In the genomic region with DNA sequence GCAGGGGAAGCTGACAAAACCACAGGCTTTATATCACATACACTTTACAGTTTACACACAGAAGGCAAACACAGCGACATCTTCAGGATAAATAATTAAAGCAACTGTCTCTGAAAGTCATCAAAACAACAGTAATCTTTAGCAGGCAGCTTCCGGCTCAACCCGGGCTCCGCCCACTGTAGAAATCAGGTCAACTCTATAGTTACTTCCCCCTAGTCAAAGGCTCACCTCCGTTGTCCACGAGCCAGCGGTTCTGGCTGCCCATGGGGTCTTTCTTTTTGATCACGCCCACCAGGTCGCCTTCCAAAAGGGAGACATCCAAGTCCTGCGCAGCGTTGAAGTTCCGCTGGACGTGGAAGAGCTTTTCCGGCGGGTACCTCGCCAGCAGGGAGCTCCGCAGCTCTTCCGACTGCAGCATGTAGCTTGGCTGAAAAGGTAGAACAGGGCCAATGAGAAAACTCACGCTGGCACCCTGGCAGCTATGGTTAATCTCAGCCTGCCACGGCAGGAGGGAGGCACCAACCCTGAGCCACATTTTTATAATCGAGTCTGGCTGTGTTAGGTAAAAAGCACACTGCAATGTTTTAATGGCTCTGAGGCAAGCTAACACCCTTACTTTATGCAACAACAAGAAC, we compare ENCODE assay signal across 11 mouse cellular contexts.
DNase-seq lines count a peak whose midpoint lies in the region; ATAC-seq and TF ChIP-seq lines count a peak whose summit lies in the region.
"Had no signal": no experiment of that assay in that cellular context is flagged by ENCODE, and none has a peak within 500 bp of the region (broad histone marks: within the 10 kb centered on the region; RNA-seq: fewer than 3 reads in every experiment).

No protein-coding gene starts in this region.

- H3K9ac ChIP-seq in ES-E14 (ENCODE audit: insufficient read depth, low read depth, low read length, poor library complexity, severe bottlenecking): peak overlapping the region; percentile 5; the same call in 1 of the 2 replicates
- H3K9ac ChIP-seq in hindbrain, embryonic 16.5 days (ENCODE audit: low read depth, low read length): no peak overlapping the region; the same call in 1 of the 2 replicates
- H3K9ac ChIP-seq: embryonic facial prominence, embryonic 12.5 days had no signal

- peak; percentile 72 for ATAC-seq in cerebellum, adult (ENCODE audit: insufficient number of reproducible peaks, low FRiP score, low TSS enrichment)
- ATAC-seq in hindbrain, embryonic 16.5 days: no peak

- peak overlapping the region; percentile 28 to 29; a peak in 2 of 4 replicates for H3K4me3 ChIP-seq in ES-E14 (ENCODE audit: insufficient read depth in 1 of 2, low read depth in 1 of 2, low read length in 2 of 2, poor library complexity in 1 of 2, severe bottlenecking in 1 of 2)
- no peak overlapping the region for H3K4me3 ChIP-seq in hindbrain, embryonic 16.5 days (ENCODE audit: low read length)
- H3K4me3 ChIP-seq: embryonic facial prominence, embryonic 12.5 days had no signal

- no peaks in the 10 kb centered on the region for H3K9me3 ChIP-seq in ES-E14 (ENCODE audit: control insufficient read depth, insufficient read depth, low read depth, low read length)
- H3K9me3 ChIP-seq in hindbrain, embryonic 16.5 days (ENCODE audit: control insufficient read depth, low read length): no peaks in the 10 kb centered on the region
- H3K9me3 ChIP-seq: embryonic facial prominence, embryonic 12.5 days had no signal

- WGBS in hindbrain, embryonic 16.5 days: 83% methylated on average over 21 of the region's 21 CpGs

- no peak overlapping the region for H3K27ac ChIP-seq in ES-E14 (ENCODE audit: insufficient read depth, low read depth, low read length, poor library complexity, severe bottlenecking)
- H3K27ac ChIP-seq in hindbrain, embryonic 16.5 days (ENCODE audit: low read depth, low read length): no peak overlapping the region
- H3K27ac ChIP-seq: embryonic facial prominence, embryonic 12.5 days had no signal

- H3K4me2 ChIP-seq in hindbrain, embryonic 16.5 days (ENCODE audit: low read length): no peak overlapping the region
- H3K4me2 ChIP-seq: embryonic facial prominence, embryonic 12.5 days had no signal

- no peak for DNase-seq in cerebellum, postnatal 4 days (ENCODE audit: low spot score in 2 of 2)
- DNase-seq in ES-E14 (ENCODE audit: low read depth, low spot score): no peak
- peak; percentile 56 for DNase-seq in cerebellum, adult 9-10 months
- DNase-seq in naive thymus-derived CD4-positive, alpha-beta T cell, adult 2 months (ENCODE audit: low read depth): peak; percentile 76
- no peak for DNase-seq in spleen, postnatal 14 days (ENCODE audit: low spot score in 2 of 2)
- DNase-seq in urinary bladder, postnatal 14 days (ENCODE audit: low spot score): no peak
- DNase-seq: adrenal gland, postnatal 14 days; lung, adult 2 months had no signal

- peaks cover 0 to 5% of the 10 kb centered on the region in 2 experiments; a peak in 1 of 4 replicates for H3K4me1 ChIP-seq in ES-E14 (ENCODE audit: control insufficient read depth in 2 of 2, insufficient read depth in 2 of 2, low read length in 2 of 2, poor library complexity in 1 of 2)
- H3K4me1 ChIP-seq in hindbrain, embryonic 16.5 days (ENCODE audit: control insufficient read depth, insufficient read depth, low read depth, low read length): no peaks in the 10 kb centered on the region
- H3K4me1 ChIP-seq: embryonic facial prominence, embryonic 12.5 days had no signal

- peaks cover 40% of the 10 kb centered on the region for H3K36me3 ChIP-seq in ES-E14 (ENCODE audit: control insufficient read depth, insufficient read depth, low read length, poor library complexity, severe bottlenecking)
- peaks cover 53% of the 10 kb centered on the region for H3K36me3 ChIP-seq in hindbrain, embryonic 16.5 days (ENCODE audit: control insufficient read depth, insufficient read depth, low read length)

- H3K27me3 ChIP-seq in hindbrain, embryonic 16.5 days (replicated peaks; ENCODE audit: control insufficient read depth, insufficient read depth, low read length): no peaks in the 10 kb centered on the region
- H3K27me3 ChIP-seq: embryonic facial prominence, embryonic 12.5 days had no signal

- in situ Hi-C loops in ES-E14 (cut with MboI; ENCODE audit: low sequenced_read_pairs in 2 of 2, unreplicated experiment in 2 of 2): no loop called here

TF ChIP-seq in ES-E14, 5 proteins besides CTCF, POLR2A, EP300 and RAD21:
- TF ChIP-seq HCFC1 (IDR thresholded peaks at IDR 0.05; ENCODE audit: borderline replicate concordance, insufficient read depth, low read length) (no peak), ZC3H11A (IDR thresholded peaks at IDR 0.05; ENCODE audit: borderline replicate concordance, low read depth, low read length) (no peak), ZNF384 (IDR thresholded peaks at IDR 0.05; ENCODE audit: low read depth, low read length) (no peak), CHD2 (IDR thresholded peaks at IDR 0.05; ENCODE audit: low read depth, low read length) (no peak), MAFK (IDR thresholded peaks at IDR 0.05; ENCODE audit: insufficient read depth, low read depth, low read length) (no peak)

Comparison
In these comparisons a context has a peak if more than half of its experiments do, and no peak if none do; other contexts are left out.
1. DNase-seq: peak in cerebellum, adult 9-10 months (single experiment) and naive thymus-derived CD4-positive, alpha-beta T cell, adult 2 months (single experiment); none in cerebellum, postnatal 4 days (0 of 2), ES-E14 (single experiment), spleen, postnatal 14 days (0 of 2) and urinary bladder, postnatal 14 days (single experiment).